Mouse (Mus musculus): Measurements from ENCODE around the gene Lsp1.
A peak's percentile ranks its signal among the peaks of the same experiment; 100 is the strongest.

Gene Lsp1

GRCm38 (mm10) chr7:142444171-142444570 is 16.4 kb upstream of the Lsp1 start:
- DNase-seq (ENCODE audit: low spot score in 2 of 2) = no peak

GRCm38 (mm10) chr7:142445324-142445723 is 15.3 kb upstream of the Lsp1 start:
- no peak for DNase-seq (ENCODE audit: low spot score in 2 of 2)

- DNase-seq (ENCODE audit: low spot score in 2 of 2) = no peak
Observed at GRCm38 (mm10) chr7:142446264-142446663, 14.3 kb upstream of the Lsp1 start.

GRCm38 (mm10) chr7:142449038-142449617 is 11.5 kb upstream of the Lsp1 start:
- no peak for DNase-seq (ENCODE audit: low spot score in 2 of 2)

- DNase-seq (ENCODE audit: low spot score in 2 of 2) = no peak
Observed at GRCm38 (mm10) chr7:142454706-142455105, 5.9 kb upstream of the Lsp1 start.

GRCm38 (mm10) chr7:142455251-142455650 is 5.4 kb upstream of the Lsp1 start:
- no peak for DNase-seq (ENCODE audit: low spot score in 2 of 2)

GRCm38 (mm10) chr7:142456806-142457205 is 3.8 kb upstream of the Lsp1 start:
- no peak for DNase-seq (ENCODE audit: low spot score in 2 of 2)

- no peak for DNase-seq (ENCODE audit: low spot score in 2 of 2)
Observed at GRCm38 (mm10) chr7:142457227-142457811, 3.3 kb upstream of the Lsp1 start.

GRCm38 (mm10) chr7:142458026-142458425 is 2.6 kb upstream of the Lsp1 start:
- no peak for DNase-seq (ENCODE audit: low spot score in 2 of 2)

GRCm38 (mm10) chr7:142458676-142459298 is 1.8 kb upstream of the Lsp1 start:
- no peak for DNase-seq (ENCODE audit: low spot score in 2 of 2)

GRCm38 (mm10) chr7:142459299-142459691 is 1.3 kb upstream of the Lsp1 start:
- DNase-seq (ENCODE audit: low spot score in 2 of 2) = peak in 1 of 2 experiments; percentile 0

- no peak for DNase-seq (ENCODE audit: low spot score in 2 of 2)
Observed at GRCm38 (mm10) chr7:142461446-142461845, 837 bp downstream of the Lsp1 start.

GRCm38 (mm10) chr7:142462190-142462589 is 1.6 kb downstream of the Lsp1 start:
- no peak for DNase-seq (ENCODE audit: low spot score in 2 of 2)

- no peak for DNase-seq (ENCODE audit: low spot score in 2 of 2)
Observed at GRCm38 (mm10) chr7:142462594-142463078, 2.0 kb downstream of the Lsp1 start.

GRCm38 (mm10) chr7:142470171-142470691 is 9.6 kb downstream of the Lsp1 start:
- no peak for DNase-seq (ENCODE audit: low spot score in 2 of 2)

- DNase-seq (ENCODE audit: low spot score in 2 of 2) = peak in 1 of 2 experiments; percentile 69
Observed at GRCm38 (mm10) chr7:142470808-142471413, 10.3 kb downstream of the Lsp1 start.

GRCm38 (mm10) chr7:142471414-142471861 is 10.8 kb downstream of the Lsp1 start:
- DNase-seq (ENCODE audit: low spot score in 2 of 2) = no peak

- DNase-seq (ENCODE audit: low spot score in 2 of 2) = no peak
Observed at GRCm38 (mm10) chr7:142471884-142472570, 11.4 kb downstream of the Lsp1 start.

GRCm38 (mm10) chr7:142472936-142473335 is 12.3 kb downstream of the Lsp1 start:
- DNase-seq (ENCODE audit: low spot score in 2 of 2) = no peak

GRCm38 (mm10) chr7:142473476-142473875 is 12.9 kb downstream of the Lsp1 start:
- DNase-seq (ENCODE audit: low spot score in 2 of 2) = no peak

- peak in 1 of 2 experiments; percentile 71 for DNase-seq (ENCODE audit: low spot score in 2 of 2)
Observed at GRCm38 (mm10) chr7:142474799-142475198, 14.2 kb downstream of the Lsp1 start.

GRCm38 (mm10) chr7:142475641-142476040 is 15.0 kb downstream of the Lsp1 start:
- no peak for DNase-seq (ENCODE audit: low spot score in 2 of 2)

Data from urinary bladder, adult 18-20 months (tissue).